Mouse (Mus musculus) cortical plate, adult 2 months (tissue): ENCODE measurements around the gene Cacna1d. TPM values are rescaled to one million over a fixed set of nuclear protein-coding genes. Genes with fewer than 3 reads are reported as not detected.

ENCODE experiments used
- H3K27ac ChIP-seq: fragments of 200-500 bp; 2 replicates; pipeline ENCODE4 v1.5.1; 2012; ENCODE audit warnings: low read length, control low read depth, inconsistent platforms; ENCODE audit not compliant: insufficient read depth
- H3K4me1 ChIP-seq: fragments of 200-500 bp; 2 replicates; pipeline ENCODE4 v1.6.1; 2011; ENCODE audit warnings: low read length; ENCODE audit not compliant: control insufficient read depth, insufficient read depth
- H3K4me3 ChIP-seq: fragments of 200-500 bp; 2 replicates; pipeline ENCODE4 v1.5.1; 2011; ENCODE audit warnings: mild to moderate bottlenecking, low read length, control low read depth; ENCODE audit not compliant: insufficient read depth
- CTCF ChIP-seq: fragments of 200-500 bp; IDR thresholded peaks from 2 replicates; pipeline ENCODE4 v1.5.1; 2011; ENCODE audit warnings: mild to moderate bottlenecking, control low read depth, low read length; ENCODE audit not compliant: insufficient read depth; ENCODE audit errors: extremely low read depth
- POLR2A ChIP-seq: fragments of 200-500 bp; IDR thresholded peaks from 2 replicates; pipeline ENCODE4 v1.6.1; 2011; ENCODE audit warnings: mild to moderate bottlenecking, low read length, control low read depth; ENCODE audit not compliant: insufficient read depth; ENCODE audit errors: extremely low read depth
- polyA plus RNA-seq: library from polyadenylated mRNA; depleted of rRNA; stranded (reverse); fragments of >200 nt; gene quantifications from 2 replicates; pipeline ENCODE4 v1.2.3, GENCODE M21; 2012

Cacna1d gene
- polyA plus RNA-seq, 1 experiment: 53.4 TPM

DNA sequence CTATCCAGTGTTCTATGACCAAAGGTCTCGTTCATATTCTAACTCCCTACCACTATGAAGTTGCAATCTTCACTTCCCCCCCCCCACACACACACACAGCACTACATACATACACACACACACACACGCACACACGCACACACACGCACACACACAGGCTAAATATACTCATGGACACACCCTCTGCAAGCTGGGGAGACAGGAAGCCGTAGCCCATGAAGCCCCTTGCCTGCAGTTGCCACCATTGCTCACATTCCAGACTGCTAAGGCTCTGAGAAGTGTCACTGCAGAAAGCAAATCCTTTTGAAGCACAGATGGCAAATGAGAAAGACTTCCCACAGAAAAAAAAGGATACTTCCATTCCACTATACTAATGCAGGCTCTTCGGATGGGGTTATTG lies 141.0 kb downstream of the Cacna1d start:
- H3K27ac ChIP-seq: no peak overlapping the region
- H3K4me3 ChIP-seq: no peak overlapping the region
- peaks cover 5% of the 10 kb centered on the region for H3K4me1 ChIP-seq
- TF ChIP-seq POLR2A: no peak
- TF ChIP-seq CTCF: no peak

DNA sequence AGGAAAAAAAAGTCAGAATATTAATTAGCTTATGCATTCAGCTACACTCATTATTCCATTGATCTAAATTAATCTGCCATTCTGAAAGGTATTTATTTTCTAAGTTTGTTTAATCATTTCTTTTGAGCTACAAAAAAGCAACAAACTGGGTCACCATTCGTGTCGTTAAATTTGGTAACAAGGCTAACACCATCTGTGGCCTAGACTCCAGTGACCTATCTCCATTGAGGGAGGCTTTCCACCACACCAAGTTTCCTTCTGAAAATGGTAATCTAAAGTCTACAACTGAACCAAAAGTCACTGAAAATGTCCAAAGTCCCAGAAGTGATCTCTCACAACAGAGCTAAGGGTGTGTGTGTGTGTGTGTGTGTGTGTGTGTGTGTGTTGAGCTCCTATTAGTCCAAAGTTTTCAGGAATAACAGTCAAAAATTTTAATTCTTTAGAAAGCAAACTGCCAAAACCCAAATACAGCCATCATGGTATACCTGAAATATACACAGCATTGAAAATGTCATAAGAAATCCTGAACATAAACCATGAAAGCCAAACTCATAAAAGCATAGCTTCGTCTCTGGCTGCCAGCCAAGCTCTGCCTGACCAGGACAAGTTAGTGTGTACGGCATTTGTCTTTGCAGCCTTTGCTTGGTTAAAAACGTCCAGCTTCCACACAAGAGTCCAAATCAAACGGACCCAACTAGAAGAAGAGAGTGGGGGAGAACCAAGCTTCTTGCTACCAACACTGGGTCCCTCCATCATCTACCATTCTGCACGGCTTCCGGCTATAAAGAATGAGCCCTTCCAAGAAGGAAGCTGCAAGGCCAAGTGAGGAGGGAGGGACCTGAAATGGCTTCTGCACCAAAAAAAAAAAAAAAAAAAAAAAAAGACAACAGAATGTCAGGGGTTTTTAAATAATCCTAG lies 146.0 kb downstream of the Cacna1d start:
- Histone ChIP-seq H3K4me3 (no peak overlapping the region), H3K27ac (no peak overlapping the region), H3K4me1 (peaks cover 7% of the 10 kb centered on the region)
- no peak for TF ChIP-seq CTCF
- no peak for TF ChIP-seq POLR2A

DNA sequence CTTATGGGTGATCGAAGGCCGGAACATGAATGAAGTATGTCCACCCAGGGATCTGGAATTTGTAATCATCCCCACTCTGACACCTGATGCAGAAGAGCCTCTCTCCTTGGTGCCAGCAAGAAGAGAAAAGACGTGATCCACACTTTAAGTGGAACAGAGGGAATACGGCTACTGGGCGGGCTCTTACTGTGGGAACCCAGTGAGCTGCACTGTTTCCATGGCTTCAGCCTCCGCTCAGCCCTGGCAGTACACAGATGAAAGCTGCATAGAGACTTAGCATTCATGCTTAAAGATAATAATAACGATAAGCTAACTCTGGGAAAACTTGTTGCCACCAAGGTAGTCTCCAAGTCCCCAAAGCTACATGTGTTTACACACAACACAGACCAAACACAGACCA lies 147.5 kb downstream of the Cacna1d start:
- H3K4me3 ChIP-seq: no peak overlapping the region
- H3K4me1 ChIP-seq: peaks cover 7% of the 10 kb centered on the region
- TF ChIP-seq POLR2A (no peak), CTCF (no peak)
- H3K27ac ChIP-seq: no peak overlapping the region

DNA sequence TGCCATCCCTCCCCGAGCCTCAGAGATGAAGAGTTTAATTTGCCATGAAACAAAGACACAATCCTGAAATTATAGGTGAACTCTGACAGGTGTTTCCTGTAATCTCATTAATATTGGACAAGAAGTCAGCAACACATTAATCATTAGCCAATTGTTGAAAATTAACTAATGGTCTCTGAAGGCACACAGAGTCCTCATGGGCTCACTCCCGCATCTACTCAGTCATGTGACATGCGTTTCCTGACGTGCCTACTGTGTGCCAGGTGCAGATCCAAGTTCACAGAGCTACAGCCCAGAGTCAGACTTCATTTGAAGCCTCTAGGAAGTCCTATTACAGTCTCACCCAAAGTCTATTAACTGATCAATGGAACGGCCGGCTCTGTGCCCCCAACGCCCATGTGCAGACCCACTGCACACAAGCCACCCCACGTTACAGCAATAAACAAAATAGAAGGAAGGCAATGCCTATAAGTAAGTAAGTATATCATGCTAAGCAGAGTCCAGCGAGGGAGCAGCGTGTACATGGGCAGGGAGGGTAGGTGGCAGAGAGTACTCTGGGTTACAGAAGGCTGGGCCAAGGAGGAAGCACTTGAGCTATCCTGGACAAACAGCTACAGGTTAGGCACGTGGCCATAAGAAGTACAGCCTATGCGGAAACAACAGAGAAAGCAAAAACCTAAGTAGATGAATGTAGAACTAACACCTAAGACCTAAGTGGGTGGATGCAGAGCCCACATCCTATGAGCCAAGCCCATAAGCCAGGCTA lies 149.2 kb downstream of the Cacna1d start:
- Histone ChIP-seq H3K4me3 (no peak overlapping the region), H3K27ac (no peak overlapping the region), H3K4me1 (peaks cover 5% of the 10 kb centered on the region)
- TF ChIP-seq CTCF (no peak), POLR2A (no peak)

DNA sequence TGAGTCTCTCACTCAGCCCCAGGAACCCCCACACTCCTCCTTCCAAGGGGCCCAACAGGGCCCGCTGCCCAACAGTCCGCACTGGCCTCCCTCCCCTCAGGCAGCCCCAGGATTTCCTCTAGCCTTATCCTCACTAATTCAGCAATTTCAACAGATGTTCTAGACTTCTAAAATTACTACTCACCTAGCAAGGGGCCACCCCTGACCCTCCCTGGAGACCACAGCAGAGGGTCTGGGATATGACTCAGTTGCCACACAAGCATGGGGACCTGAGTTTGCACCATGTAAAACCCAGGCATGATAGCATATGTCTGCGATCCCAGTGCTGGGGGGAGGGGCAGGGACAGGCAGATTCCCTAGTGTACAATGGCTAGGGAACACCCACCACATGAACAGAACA lies 151.1 kb downstream of the Cacna1d start:
- no peak overlapping the region for H3K4me3 ChIP-seq
- H3K27ac ChIP-seq: no peak overlapping the region
- H3K4me1 ChIP-seq: peaks cover 3% of the 10 kb centered on the region
- TF ChIP-seq CTCF (no peak), POLR2A (no peak)

DNA sequence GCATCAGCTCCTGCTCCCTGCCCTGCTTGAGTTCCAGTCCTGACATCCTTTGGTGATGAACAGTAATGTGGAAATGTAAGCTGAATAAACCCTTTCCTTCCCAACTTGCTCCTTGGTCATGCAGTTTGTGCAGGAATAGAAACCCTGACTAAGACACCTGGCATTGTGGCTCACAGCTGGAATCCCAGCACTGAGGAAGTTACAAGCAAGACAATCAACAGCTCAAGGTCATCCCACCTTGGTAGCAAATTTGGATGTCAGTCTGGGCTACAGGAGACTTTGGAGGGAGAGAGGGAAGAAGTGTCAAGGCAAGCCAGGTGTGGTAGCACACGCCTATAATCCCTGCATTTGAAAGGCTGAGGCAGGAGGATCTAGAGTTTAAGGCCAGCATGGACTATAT lies 159.4 kb downstream of the Cacna1d start:
- no peaks in the 10 kb centered on the region for H3K4me1 ChIP-seq
- H3K4me3 ChIP-seq: no peak overlapping the region
- TF ChIP-seq CTCF (no peak), POLR2A (no peak)
- no peak overlapping the region for H3K27ac ChIP-seq

DNA sequence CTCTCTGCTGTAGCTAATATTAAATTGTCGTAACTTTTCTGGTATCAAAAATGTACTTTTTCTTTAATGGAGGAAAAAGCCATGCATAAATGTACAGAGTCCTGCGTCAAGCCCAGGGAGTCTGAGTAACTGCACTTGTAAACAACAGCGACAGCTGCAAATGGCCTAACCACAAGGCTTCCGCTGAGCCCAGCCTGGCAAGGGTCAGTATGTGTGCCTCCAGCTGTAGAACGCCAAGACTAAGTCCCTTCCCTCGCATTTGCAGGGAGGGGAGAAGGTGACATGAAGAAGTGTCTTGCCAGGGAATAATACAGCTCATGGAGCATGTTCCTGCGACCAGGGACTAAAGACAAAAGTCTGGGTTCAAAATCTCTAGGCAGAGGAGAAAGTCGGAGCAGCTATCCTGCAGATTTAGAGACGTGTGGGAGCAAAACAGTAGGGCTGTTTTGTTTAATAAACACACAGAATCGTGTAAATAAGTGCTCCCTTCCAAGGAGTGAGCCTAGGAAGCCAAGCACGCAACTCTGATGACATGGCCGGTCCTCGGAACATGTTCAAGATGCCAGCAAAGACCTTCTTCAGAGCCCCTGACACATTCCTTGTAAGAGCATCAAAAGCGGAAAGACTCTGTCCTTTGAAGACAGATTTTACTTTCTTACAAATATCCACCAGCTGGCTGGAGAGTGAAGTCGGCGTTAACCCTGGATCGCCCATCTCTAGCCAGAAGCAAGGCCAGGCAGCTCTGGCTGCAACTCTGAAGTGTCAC lies 160.7 kb downstream of the Cacna1d start:
- no peaks in the 10 kb centered on the region for H3K4me1 ChIP-seq
- no peak for TF ChIP-seq CTCF
- no peak for TF ChIP-seq POLR2A
- no peak overlapping the region for H3K27ac ChIP-seq
- no peak overlapping the region for H3K4me3 ChIP-seq

DNA sequence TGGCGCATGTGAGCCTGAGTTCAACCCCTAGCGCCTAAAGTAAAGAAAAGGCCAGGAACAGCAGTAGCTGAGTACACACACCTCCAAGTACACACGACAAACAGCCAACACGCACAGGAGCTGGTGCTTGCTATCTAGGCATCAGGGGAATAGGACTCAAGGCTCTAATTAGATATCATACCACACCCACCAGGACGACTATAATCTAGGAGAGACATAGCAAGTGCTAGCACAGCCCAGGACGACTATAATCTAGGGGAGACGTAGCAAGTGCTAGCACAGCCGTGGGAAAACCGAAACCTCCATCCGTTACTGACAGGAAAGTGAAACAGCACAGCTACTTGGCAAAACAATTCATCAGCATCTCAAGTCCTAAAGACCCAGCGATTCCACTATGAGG lies 162.1 kb downstream of the Cacna1d start:
- TF ChIP-seq CTCF (no peak), POLR2A (no peak)
- H3K4me1 ChIP-seq: no peaks in the 10 kb centered on the region; the same call in 1 of the 2 replicates

DNA sequence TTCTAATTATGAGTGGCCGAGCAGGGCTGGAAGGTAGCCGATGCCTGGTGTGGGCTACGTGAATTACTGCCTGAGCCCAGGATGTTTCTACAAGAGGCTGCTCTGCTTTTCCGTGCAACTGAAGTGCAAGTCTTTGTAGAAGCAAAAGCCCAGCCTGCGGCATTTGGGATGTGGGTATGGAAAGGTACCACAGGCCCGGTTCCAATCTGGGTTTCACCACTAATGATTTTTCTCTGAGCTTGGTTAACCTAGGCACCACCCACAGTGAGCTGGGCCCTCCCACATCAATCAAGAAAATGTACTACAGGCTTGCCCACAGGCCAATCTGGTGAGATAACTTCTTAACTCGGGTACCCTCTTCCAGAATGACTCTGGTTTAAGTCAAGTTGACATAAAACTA lies 163.8 kb downstream of the Cacna1d start:
- TF ChIP-seq CTCF (no peak), POLR2A (no peak)
- Histone ChIP-seq H3K4me3 (no peak overlapping the region), H3K27ac (no peak overlapping the region), H3K4me1 (no peaks in the 10 kb centered on the region; the same call in 1 of the 2 replicates)

More for the DNA sequence above, 162.1 kb downstream of the Cacna1d start:
- no peak overlapping the region for H3K27ac ChIP-seq
- H3K4me3 ChIP-seq: no peak overlapping the region
